Mouse (Mus musculus): ENCODE results near the gene Rmdn3.

Gene Rmdn3

DNA sequence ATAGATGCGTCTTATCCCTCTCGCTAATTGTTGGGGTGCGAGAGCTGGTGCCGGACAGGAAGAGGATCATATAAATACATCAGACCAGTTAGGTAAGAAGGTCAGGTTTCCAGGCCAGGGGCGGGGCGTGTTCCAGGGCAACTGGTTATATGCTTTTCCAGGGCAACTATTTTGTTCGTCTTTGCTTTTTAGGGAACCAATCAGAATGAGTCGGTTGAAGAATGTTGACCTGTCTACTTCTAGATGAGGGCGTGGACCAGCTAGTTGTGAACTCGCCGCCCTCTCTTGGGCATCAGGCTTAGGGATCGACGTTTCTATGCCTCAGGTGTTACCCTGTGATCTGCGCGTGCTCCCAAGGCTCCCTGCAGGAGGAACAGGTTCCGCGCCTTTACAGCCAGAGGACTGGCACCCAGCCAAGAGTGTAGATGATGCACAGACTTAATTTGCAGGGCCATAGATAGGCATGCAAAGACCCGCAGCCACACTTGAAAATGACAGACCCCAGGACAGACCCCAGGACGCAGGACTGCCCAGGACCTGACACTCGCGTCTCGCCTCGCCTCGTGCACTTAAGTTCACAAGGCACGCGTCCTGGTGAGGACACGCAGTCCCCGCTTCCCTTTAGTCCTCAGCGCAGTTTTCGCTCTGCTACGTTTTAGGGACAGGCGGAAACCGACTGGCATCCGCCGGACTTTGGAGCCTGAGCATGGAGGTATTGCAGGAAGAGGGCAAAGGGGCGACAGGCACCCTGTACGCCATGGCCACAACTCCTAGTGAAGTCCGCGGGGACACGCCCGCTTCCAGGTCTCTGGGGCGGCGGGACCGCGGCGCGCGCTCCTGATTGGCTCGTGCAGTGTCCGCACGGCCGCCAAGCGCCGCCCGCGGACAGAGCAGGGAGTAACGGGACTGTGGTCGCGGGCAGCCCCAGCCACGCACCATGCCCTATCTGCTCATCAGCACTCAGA is 10.3 kb upstream of the Rmdn3 start, which contains the start of gene Gchfr:
Gene Gchfr, plus strand, starts transcription at position 873 of the 965 bp plus-strand sequence.
- DNase-seq: peak; percentile 86

DNA sequence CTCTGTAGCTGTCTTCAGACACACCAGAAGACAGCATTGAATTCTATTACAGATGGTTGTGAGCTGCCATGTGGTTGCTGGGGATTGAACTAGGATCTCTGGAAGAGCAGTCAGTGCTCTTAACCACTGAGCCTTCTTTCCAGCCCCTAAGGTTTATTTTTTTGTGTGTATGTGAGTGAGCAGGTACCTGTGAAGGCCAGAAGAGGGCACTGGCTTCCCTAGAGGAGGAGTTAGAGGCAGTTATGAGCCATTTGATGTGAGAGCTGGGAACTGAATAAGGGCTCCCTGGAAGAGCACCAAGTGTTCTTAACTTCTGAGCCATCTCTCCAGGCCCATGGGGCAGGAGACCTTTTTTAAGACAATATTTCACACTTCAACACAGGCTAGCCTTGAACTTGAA is 8.6 kb upstream of the Rmdn3 start:
- no peak for DNase-seq

- DNase-seq: no peak
Measured at GRCm38 (mm10) chr2:119163999-119164398, 7.2 kb upstream of the Rmdn3 start.

DNA sequence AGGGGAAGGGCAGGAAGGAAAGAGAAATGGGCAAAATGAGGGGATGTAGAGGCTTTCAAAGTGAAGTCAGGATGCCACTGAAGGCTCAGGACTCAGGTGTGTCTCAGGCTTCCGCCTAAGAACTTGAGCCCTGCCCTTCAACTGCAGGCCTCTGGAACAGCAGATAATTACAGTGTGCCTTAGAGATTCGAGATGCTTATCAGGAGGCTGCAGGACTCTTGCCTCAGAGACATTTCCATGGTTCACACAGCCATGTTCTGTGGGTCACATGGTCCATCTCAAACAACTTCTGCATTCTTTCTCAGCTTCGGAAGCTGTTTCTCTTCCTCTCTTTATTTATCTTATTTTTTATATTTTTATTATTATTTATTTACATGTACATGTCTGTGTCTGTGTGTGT is 6.3 kb upstream of the Rmdn3 start:
- DNase-seq: no peak

GRCm38 (mm10) chr2:119161247-119161646 is 4.4 kb upstream of the Rmdn3 start:
- peak; percentile 58 for DNase-seq

DNA sequence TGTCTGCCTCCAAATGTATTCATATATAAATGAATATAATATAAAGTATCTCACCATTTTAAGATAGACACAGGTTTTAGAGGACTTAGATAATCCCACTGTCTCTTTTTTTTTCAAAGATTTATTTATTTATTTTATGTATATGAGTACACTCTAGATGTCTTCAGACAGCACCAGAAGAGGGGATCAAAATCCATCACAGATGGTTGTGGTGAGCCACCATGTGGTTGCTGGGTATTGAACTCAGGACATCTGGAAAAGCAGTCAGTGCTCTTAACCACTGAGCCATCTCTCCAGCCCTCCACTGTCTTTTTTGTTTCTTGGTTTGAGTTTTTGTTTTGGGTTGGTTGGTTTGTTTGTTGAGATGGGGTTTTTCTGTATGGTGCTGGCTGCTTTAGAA is 1.0 kb upstream of the Rmdn3 start:
- no peak for DNase-seq

DNA sequence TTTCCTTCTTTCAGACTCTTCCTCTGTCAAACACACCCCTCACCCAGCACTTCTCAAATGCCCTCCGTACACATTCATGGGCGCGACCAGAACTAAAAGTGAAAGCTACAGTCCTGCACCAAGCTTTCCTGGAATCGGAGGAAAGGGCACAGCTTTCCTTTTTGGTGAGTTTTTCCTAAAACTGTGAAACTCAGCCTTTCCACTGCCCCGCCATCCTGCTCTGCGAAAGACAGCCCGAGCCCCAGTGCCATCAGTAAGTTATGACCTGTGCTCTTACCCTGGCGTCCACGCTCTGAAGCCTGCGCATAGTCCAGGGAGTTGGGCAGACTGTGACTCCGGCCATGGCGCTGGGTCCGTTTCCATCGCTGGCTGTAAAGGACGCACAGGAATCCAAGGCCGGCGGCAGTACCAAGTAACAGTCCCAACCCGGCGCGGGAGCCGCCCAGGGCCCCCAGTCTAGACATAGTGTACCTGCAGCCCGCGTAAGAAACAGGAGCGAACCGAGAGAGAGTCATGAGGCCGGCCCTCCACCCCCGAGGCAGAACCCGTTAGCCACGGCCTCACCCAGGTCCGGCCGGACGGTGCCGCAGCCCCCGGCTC is 653 bp downstream of the Rmdn3 start:
- peak; percentile 36 for DNase-seq

DNA sequence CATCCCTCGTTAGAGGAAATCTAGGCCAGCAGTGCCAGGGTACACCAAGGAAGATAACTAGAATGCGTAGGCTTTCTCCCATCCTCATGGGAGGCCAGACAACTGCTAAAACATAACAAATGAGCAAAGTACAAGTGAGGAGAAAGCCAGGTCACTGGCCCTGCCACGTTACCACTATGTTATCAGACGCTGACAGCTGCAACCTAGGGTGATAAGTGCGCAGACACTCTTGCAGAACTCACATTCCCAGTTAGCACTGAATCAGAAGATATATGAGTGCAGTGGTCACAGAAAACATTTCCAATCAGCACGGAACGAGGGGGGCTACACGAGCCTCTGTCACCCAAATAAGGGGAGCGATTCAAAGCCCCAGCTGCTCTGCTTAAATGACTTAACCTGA is 1.4 kb downstream of the Rmdn3 start:
- no peak for DNase-seq

DNA sequence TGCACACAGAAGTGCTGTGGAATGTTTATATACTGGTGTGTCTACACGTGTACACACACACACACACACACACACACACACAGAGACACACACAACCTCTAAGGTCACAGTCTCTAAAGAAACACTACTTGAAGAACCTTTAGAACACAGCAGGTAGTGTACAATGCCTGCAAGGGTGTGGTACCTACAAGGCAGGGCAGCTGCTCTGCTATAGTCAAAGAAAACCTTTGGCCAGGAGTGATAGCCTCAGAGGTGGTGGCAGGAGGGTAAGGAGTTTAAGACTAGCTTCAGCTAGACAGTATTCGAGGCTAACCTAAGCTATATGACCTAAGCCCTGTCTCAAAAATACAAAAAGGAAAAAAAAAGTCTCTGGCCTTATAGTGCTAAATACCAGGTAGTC is 2.2 kb downstream of the Rmdn3 start:
- DNase-seq: no peak

GRCm38 (mm10) chr2:119152255-119152654 is 4.6 kb downstream of the Rmdn3 start:
- DNase-seq: no peak

DNA sequence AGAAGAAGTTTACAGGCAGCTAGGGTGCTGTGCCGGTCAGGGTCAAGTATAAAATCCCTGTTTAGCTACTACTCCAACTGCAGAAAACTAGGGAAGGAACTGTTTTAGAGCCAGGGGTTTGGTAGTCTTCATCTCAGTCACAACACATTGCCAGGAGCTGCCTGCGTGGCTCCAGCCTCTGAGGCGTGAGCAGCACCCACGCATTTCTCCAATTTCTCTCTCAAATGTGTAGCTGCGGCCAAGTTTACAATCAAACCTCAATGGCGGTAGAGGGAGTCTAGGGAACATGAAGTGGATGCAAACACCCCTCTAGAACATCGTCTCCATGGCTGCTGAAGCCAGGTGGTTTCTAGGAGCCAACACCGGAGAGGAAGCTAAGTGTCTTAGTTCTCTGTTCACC is 9.1 kb downstream of the Rmdn3 start:
- DNase-seq: no peak

- no peak for DNase-seq
Measured at GRCm38 (mm10) chr2:119147160-119147678, 9.6 kb downstream of the Rmdn3 start.

DNA sequence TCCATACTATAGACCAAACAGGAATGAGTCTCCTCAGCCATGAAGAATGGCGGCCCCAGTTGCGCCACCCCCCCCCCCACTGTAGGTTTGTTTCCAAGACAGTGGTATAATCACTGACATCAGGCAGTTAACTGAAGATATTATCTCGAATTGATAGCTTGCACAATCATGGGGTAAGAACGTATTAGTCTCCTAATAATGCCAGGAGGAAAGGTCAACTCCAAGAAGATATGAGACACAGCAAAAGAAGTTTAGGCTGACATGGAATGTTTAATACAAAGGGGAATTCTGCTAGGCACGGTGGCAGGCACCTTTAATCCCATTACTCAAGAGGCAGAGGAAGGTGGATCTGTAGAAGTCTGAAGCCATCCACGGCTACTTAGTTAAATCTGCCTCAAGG is 10.4 kb downstream of the Rmdn3 start:
- no peak for DNase-seq

GRCm38 (mm10) chr2:119145199-119145598 is 11.6 kb downstream of the Rmdn3 start:
- DNase-seq: no peak

- DNase-seq: no peak
Measured at GRCm38 (mm10) chr2:119136346-119136898, 20.4 kb downstream of the Rmdn3 start.

DNA sequence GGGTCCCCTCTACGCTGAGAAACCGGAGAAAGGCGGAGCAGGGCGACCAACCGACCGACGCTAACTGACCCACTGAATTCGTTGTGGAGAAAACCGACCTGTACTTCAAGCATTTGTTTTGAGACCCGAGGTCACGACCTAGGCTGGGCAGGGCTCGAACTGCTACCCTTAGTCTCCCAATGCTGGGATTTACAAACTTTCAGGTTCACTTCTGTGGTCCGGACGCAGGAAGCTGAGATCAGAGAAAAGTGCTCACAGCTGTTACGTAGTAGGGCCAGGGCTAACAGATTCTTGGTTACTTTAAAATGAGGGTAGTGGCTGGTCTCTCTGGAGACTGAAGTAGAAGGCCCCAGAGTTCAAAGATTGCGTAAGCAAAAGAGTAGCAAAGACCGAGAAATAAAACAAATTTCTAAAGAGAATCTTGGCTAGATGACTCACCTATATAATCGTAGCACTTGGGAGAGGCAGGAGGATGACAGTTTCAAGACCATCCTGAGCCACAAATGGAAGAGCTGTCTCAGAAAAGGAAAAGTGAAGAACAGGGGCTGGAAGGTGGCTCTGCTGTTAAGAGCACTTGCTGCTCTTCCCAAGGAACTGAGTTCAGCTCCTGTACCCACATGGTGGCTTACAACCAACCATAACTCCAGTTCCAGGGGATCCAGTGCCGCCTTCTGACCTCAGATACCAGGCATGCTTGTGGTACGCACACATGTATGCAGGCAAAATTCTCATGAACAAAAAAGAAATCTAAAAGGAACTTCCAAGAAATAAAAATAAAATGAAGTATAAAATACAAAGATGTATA is 43.5 kb downstream of the Rmdn3 start:
- DNase-seq: no peak

DNA sequence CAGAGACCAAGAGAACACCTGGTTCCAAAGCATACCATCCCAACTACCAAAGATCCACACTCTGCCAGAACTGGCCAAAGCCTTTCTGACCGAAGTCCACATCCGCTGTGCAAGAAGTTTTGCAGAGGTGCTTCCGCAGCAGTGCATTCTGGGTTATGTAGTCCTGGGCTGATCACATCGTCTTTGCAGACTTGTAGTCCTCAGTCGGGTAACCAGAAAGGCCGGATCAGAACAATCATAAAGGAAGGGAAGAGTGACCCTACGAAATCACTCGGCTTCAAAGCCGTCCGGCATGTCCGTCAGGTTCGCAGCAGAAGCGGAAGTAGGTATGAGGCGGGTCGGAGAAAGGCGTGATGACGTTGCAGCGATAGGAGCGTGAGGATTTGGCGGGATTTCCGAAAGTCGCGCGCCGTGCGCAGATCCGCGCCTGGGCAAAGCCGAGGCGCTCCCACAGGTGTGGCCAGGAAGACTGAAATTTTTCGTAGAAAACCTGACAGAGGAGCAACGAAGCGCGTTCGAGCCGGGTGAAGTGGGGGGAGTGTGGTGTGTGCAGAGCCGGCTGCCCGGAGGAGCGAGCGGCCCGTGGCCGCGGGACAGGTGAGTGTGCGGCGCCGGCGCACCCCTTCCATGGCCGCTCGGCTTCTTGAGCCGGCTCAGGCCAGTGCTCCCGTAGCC is 44.3 kb downstream of the Rmdn3 start, which contains the start of gene Rad51:
Gene Rad51, plus strand, starts transcription at position 356 of the 675 bp plus-strand sequence.
- DNase-seq: peak; percentile 92

DNA sequence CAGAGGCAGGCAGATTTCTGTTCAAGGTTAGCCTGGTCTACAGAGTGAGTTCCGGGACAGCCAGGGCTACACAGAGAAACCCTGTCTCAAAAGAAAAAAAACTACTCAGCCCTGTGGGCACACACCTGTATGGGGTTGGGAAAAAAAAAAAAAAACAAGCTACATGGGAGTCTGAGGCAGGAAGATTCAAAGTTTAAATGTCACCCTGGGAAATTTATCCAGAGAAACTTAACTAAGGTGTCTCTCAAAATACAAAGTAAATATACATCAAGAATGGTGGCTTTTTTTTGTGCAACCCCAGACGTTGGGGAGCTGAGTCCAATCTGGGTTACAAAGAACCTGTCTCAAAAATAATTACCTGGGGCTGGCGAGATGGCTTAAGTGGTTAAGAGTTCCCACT is 45.8 kb downstream of the Rmdn3 start:
- DNase-seq: no peak

GRCm38 (mm10) chr2:119108554-119108953 is 48.3 kb downstream of the Rmdn3 start:
- peak; percentile 49 for DNase-seq

DNA sequence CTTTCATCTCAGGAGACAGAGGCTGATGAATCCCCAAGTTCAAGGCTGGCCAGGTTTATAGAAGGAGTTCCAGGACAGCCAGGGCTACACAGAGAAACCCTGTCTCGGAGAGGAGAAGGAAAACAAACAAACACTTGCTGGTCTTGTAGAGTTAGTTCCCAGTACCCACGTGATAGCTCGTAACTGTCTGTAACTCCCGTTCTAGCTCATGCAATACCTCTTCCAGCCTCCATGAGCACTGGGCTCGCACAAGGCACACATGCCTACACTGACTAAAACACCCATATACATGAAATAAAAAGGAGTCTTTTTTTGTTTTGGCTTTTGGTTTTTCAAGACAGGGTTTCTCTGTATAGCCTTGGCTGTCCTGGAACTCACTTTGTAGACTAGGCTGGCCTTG is 50.3 kb downstream of the Rmdn3 start:
- DNase-seq: no peak

DNA sequence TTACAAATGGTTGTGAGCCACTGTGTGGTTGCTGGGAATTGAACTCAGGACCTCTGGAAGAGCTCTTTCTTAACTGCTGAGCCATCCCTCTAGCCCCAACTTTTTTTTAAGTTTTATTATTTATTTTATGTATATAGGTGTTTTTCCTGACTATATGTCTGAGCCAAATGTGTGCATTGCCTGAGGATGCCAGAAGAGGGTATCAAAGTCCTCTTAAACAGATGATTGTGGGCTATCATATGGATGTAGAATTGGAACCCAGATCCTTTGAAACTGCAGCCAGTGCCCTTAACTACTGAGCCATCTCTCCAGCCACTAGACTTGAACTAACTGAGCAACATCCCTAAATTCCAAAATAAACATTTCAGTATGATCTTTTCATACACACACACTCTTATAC is 55.3 kb downstream of the Rmdn3 start:
- DNase-seq: no peak

Measured in kidney, adult 9 months (tissue).